Mouse (Mus musculus) kidney, postnatal 4 days (tissue): ENCODE measurements around the gene Abr.

Source experiments
- DNase-seq, 2 experiments: peaks; one replicate each; pipeline ENCODE4 v3.0.0; 2021; ENCODE audit warnings: mixed read lengths in 2 of 2

The Abr gene

GRCm38 (mm10) chr11:76515123-76515522 lies 107.0 kb downstream of the Abr start:
- no peak for DNase-seq

DNA sequence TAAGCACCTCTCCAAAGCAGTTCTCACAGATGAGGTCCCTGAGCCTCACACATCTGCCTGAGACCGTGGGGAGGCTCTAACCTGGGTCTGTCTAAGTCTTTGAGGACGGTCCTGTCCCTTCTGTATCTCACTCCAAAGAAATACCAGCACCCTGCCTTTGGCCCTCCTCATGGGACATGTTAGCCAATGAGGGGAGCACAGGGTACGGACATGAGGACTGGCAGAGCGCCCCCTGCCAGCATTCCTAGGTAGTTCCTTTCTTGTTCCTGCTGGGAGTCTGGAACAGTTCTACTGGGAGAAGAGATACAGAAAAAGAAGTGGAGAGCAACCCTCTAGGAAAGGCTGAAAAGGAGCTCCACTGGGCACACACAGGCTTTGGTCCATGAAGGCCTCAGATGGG lies 111.1 kb downstream of the Abr start:
- DNase-seq, result peak; percentile 37 to 41

- DNase-seq, result no peak
These were observed 112.1 kb downstream of the Abr start for GRCm38 (mm10) chr11:76509751-76510723.

DNA sequence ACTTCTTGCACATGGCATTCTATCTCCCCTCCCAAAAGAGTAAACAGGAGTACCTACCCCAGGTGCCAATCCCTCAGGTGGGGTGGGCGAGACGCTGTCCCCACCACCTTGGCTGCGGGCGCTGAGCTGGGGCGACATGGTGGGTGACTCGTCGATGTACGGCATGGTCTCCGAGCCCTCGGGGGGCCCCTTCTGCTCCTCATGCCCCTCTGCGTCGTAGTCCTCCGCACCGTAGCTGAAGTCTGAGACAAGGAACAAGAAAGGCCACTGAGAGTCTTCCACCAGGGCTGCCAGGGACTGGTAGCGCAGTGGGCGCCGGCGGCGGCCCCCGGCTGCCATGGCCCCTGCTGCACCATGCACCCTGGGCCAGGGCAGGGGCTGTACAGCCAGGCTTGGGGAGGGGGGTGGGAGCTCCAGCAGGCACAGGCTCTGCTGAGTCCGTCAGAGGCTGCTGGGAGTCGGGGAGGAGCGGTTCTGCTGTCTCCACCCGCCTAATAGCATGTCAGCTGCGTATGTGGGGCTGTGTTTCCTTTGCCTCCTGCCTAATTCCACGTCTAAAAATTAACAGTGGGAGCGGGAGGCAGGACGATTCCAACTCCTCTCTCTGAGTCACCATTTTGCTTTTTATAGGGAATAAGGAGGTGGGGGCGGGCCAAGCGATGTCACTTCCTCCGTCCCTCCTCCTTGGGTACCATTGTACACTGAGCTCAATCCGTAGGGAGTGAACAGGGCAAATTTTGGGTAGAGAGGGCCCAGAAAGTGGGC lies 113.1 kb downstream of the Abr start:
- no peak for DNase-seq

DNA sequence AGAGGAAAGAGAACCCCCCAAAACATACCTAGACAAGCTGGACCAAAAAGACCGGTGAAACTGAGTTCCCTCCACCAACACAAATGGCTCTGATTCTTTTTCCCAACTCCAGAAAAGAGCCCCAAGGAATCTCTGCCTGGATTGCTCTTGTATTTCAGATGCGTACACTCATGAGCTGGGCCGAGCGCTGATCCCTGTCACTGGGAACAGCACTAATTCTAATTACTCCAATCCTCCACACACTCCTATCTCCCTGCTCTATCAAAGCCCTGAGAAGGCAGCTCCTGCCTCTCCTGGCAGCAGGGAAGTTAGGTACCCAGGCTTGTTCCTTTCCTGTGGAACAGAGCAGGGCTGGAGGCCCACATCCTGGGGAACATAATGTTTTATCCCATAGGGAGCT lies 114.0 kb downstream of the Abr start:
- DNase-seq, result no peak

DNA sequence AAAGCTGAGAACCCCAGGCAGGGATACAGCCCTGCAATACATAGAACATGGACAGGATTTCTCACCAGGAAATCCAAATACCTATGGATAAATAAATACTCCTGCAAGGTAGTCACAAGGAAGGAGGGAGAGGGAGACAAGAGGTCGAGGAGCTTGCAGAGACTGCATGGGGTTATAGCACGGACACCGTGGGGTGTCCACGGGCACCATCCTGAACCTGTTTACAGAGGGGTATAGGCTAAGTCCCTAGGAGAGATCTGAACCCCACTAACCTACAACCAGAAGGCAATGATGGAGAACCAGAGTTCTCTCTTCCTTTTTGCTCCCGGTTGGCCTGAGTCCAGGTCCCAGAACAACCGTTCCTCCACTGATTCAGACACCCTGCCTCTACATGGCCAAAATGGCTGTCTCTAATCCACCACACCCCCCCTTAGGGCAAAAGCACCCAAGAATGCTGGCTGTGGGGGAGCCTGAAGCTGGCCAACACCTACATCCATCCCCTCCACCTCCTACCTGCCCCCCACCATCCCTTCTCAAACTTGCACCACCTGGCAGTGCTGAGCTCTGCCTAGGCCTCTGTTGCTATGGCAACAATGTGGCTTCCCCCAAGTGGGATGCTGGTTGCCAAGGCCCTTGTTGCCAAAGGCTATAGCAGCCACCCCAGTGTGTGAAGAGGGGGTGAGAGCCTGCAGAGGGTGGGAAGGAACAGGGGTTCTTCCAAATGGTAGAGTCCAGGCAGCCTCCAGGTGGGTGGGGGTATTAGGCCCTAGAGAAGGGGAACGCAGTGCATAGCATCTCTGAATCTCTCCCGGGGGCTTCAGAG lies 114.6 kb downstream of the Abr start:
- DNase-seq, result no peak

DNA sequence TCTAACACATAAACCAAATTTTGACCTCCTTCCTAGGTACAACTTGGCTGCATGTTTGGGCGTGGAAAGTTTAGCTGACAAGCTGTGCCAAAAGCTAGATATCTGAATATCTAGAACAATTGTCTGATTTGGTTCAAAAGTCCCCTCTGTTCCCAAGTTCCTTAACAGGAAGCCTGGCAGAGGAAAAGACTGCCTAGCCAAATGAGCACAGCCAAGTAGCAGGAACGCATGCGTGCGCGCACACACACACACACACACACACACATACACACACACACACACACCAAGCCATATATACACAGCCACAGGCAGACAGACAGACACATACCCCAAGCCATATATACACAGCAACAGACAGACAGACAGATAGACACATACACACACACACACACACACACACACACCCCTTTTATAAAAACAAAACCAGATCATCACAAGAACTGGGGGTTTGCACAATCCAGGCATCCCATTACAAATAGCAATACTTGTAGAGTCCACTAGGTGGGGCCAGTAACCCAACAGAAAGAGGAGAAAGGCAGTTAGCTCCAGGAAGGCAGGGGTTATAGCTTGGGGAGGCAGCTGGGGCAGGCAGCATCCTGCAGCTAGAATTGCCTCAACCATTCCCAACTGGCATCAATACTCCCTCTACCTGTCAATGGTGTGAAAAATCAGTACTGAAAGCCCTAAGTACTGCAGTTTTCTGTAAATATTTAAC lies 115.4 kb downstream of the Abr start:
- peak; percentile 31 to 56 for DNase-seq

DNA sequence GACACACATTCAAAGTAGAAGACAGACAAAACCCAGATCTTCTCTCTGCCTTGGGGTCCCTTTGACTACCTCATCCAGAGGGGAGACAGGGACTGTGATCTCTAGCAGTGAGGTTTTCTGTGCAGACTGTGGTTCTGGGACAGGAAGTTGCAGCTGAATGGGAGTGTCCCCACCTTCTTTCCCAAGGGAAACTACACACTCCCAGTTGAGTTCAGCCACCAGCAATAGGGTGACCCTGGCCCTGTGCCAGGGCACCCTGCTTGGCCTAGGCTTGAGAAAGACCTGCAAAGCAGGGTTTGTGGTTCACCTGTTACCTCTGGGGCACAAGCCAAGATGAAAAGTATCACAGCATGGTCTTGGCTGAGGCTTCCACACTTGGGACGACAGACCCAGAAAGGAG lies 117.0 kb downstream of the Abr start:
- no peak for DNase-seq

- DNase-seq, result no peak
These were observed 118.1 kb downstream of the Abr start for GRCm38 (mm10) chr11:76504058-76504457.

DNA sequence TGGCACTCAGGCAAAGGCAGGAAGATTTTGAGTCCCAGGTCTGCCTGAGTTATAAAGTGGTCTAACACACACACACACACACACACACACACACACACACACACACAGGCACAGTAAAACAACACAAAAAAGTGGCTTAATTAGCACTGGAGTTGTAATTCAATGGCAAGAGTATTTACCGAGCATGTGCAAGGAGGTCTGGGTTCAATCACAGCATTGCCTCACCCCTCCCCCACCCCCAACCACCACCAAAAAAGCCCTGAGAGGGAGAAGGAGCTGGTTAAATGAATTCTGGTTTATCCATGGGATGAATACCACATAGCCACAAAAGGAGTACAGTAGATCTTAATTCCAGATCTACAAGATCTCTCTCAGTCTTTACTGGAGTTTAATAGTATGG lies 122.1 kb downstream of the Abr start:
- no peak for DNase-seq

DNA sequence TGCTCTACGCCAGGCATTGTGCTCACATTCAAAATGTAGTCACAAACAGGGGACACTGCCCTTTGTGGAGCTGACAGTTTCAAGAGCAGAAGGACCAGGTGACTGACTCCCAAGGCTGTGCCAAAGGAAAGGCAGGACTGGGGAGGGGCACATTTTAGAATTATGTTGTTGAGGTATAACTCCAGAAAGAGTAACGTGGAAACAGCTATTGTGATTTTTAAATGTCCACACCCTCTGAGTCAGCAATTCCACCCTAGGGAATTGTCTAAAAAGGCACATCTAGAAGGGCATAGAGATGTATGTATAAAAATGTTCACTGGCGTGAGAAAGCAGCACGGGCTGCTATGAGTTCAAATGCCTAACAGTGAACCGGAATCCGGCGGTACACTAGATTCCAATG lies 122.5 kb downstream of the Abr start:
- DNase-seq, result no peak

- no peak for DNase-seq
These were observed 124.4 kb downstream of the Abr start for GRCm38 (mm10) chr11:76497769-76498152.

GRCm38 (mm10) chr11:76497066-76497768 lies 124.9 kb downstream of the Abr start:
- no peak for DNase-seq

GRCm38 (mm10) chr11:76496086-76496771 lies 125.9 kb downstream of the Abr start:
- peak; percentile 63 to 74 for DNase-seq

DNA sequence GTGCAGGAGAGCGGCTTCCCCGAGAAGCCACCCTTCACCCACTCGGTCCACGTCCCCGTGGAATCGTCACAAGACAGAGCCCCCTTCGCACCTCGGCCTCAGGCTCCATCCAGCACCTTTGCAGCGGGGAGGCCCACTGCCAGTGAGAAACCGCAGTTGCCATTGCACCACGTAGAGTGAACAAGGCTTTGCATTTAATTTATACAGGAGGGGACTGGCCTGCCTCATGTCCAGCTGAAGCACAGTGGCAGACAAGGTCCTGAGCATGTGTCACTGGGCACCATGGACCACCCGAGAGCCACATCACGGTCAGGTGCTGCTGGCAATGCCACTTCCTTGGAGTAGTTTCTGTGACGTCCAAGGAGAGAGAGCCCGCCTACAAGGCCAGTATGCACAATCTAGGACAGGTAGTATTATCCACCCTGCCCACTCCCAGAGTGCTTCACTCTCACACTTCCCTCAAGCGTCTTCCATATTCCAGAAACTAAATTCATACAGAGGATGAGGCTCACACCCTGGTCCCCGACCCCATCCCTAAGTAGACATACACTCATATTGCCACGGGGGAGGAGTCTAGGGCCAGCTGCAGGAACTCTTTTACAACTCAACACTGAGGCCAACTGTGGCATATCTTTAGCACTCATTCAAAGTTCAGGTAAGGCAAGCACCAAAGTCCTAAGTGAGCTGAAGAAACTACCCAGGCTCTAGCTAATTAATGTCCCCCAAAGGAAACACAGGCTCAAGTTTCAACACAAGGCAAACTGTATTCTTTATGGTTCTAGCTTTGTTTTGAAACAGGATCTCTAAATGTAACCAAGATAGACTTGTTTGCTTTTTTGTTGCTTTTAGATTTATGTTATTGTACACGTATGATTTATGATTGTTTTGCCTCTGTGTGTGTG lies 126.7 kb downstream of the Abr start:
- DNase-seq, result no peak

GRCm38 (mm10) chr11:76494360-76495126 lies 127.6 kb downstream of the Abr start:
- peak; percentile 86 to 91 for DNase-seq

- peak; percentile 33 to 57 for DNase-seq
These were observed 128.3 kb downstream of the Abr start for GRCm38 (mm10) chr11:76493811-76494274.

DNA sequence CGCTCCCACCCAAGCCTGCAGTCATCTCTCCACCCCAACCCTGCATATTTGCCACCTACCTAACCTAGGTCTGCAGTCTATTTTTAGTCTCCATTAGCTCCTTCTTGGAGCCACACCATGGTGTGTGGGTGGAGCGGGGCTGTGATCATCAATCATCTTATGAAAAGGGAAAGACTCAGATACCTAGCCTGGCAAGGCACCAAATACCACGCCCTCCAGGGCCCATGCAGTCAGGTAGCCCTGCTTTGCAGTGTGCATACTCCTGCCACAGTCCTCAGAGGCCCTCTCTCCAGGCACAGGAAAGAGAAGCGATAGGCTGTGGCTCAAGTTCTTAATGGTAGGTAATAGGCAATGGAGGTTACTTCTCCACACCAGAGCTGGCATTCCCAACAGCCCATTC lies 128.9 kb downstream of the Abr start:
- no peak for DNase-seq

DNA sequence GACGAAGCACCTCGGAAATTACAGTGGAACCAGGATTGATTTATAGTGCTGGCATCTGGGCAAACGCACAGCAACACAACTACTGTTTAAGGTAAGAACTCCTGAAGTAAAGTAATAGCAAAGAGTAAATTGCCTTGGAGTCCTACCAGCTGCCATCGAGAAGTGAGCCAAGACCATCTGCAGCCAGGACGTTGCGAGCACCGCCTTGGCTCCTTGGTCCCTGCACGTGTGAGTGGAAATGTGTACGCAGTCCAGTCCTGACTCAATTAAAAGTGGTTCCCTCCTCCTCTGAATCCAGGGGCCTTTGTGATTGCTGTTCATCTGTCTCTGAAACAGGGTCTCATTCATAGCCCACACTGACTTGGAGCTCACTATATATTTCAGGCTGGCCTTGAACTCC lies 130.3 kb downstream of the Abr start:
- DNase-seq, result no peak
